Mouse (Mus musculus) lung, embryonic 15.5 days (tissue): Measurements from ENCODE around the gene Ppp2r2c. TPM values are rescaled to one million over a fixed set of nuclear protein-coding genes. Genes with fewer than 3 reads are reported as not detected.

Source experiments
- ATAC-seq: fragments of 200-750 bp; cut with Nextera tagmentation; 2 replicates; pipeline ENCODE4 v1.8.0; 2017; ENCODE audit warnings: moderate number of reproducible peaks, borderline replicate concordance; ENCODE audit not compliant: low FRiP score, low TSS enrichment; ENCODE audit errors: extremely low read depth
- H3K27ac ChIP-seq: fragments of 300-500 bp; sonication (generic); 2 replicates; pipeline ENCODE4 v1.5.1; 2015; ENCODE audit warnings: moderate library complexity, mild to moderate bottlenecking, inconsistent platforms
- H3K27me3 ChIP-seq: fragments of 300-500 bp; sonication (generic); 2 replicates; pipeline ENCODE4 v1.6.1; 2015; ENCODE audit warnings: inconsistent platforms
- H3K36me3 ChIP-seq: fragments of 300-500 bp; sonication (generic); 2 replicates; pipeline ENCODE4 v1.6.1; 2015; ENCODE audit warnings: inconsistent platforms
- H3K4me1 ChIP-seq: fragments of 300-500 bp; sonication (generic); 2 replicates; pipeline ENCODE4 v1.6.1; 2015; ENCODE audit warnings: inconsistent platforms
- H3K4me2 ChIP-seq: fragments of 300-500 bp; sonication (generic); 2 replicates; pipeline ENCODE4 v1.6.1; 2015; ENCODE audit warnings: inconsistent platforms, mild to moderate bottlenecking, moderate library complexity
- H3K4me3 ChIP-seq: fragments of 300-500 bp; sonication (generic); 2 replicates; pipeline ENCODE4 v1.5.1; 2015; ENCODE audit warnings: mild to moderate bottlenecking, inconsistent platforms
- H3K9ac ChIP-seq: fragments of 300-500 bp; sonication (generic); 2 replicates; pipeline ENCODE4 v1.6.1; 2015; ENCODE audit warnings: inconsistent platforms
- H3K9me3 ChIP-seq: fragments of 300-500 bp; sonication (generic); 2 replicates; pipeline ENCODE4 v1.6.1; 2016; ENCODE audit warnings: inconsistent platforms
- WGBS: fragments of 180-500 bp; shearing (Covaris S2); methylation state at CpG from one replicate; pipeline ENCODE4 v1.1.7; 2015; 5-methylcytosine and 5-hydroxymethylcytosine counted together
- polyA plus RNA-seq: library from polyadenylated mRNA; unstranded; fragments of >200 nt; fragmentation: Nextera tagmentation; extraction: Ambion mirVana; gene quantifications from 2 replicates; pipeline ENCODE4 v1.2.1, GENCODE M21; 2015

The Ppp2r2c gene
- polyA plus RNA-seq, 1 experiment from 2014 or later = 0.26 TPM

DNA sequence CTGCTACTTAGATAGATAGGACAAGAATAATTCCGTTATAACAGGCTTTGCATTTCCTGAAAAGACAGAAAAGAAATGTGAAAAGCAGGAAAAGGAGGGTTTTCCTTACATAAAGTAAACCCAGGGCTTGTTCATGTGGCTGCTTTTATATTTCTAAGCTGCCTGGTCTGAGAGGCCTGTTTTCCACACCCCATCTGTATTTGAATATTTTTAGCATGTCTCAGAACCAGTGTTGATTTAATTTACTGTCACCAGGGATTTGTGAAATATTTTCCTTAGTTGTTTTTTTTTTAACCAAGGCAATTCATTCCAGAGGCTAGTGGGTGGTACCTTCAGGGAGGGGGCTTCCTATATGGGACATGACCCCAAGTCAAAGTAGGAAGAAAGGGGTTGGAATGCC is 26.6 kb upstream of the Ppp2r2c start:
- H3K27me3 ChIP-seq = no peaks in the 10 kb centered on the region
- no peaks in the 10 kb centered on the region for H3K4me1 ChIP-seq
- H3K4me2 ChIP-seq = no peak overlapping the region
- H3K9me3 ChIP-seq = no peaks in the 10 kb centered on the region
- 60% methylated on average over 1 of the region's 1 CpGs for WGBS
- H3K9ac ChIP-seq = no peak overlapping the region
- no peaks in the 10 kb centered on the region for H3K36me3 ChIP-seq
- H3K4me3 ChIP-seq = no peak overlapping the region
- no peak overlapping the region for H3K27ac ChIP-seq
- ATAC-seq = no peak

DNA sequence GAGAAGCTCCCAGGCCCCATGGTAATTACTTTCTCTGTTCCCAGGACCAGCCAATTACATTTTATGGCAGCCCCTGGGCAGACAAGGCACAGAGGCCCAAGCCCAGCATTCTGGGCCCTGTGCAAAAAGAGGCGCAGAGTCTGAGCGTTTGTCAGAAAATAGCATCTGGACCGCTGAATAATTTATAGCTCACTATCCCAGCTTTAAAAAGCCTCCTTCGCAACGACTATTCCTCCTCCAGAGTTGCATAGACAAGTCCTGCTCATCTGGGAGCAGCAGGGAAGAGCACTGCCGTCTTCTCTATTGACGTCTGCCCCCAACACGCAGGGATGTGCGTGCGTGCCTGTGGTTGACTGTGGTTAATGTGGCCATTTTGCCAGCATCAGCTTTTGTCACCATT is 23.8 kb upstream of the Ppp2r2c start:
- Histone ChIP-seq H3K27me3 (no peaks in the 10 kb centered on the region), H3K4me3 (no peak overlapping the region), H3K27ac (no peak overlapping the region), H3K9me3 (no peaks in the 10 kb centered on the region), H3K4me1 (no peaks in the 10 kb centered on the region), H3K36me3 (no peaks in the 10 kb centered on the region), H3K9ac (no peak overlapping the region), H3K4me2 (no peak overlapping the region)
- 80% methylated on average over 10 of the region's 10 CpGs for WGBS
- no peak for ATAC-seq

DNA sequence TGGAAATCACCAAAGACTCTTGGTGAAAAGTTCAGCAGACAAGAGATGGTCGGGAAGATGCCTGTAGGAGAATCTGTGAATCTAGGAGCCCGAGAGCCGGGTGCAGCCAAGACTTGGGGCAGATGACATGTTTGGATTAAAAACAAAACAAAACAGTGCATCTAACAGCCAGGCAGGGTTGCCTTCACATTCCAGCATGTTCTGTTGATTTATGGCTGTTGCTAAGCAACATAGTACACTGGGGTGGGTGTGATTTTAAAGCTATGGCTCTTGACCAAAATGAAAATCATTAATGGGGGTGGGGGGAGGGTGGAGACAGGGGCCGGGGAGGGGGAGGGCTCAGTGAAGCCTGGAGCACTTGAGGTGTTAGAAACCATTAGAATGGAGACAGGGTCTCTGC is 16.7 kb upstream of the Ppp2r2c start:
- no peaks in the 10 kb centered on the region for H3K4me1 ChIP-seq
- H3K9me3 ChIP-seq = no peaks in the 10 kb centered on the region
- 34% methylated on average over 4 of the region's 4 CpGs for WGBS
- no peak overlapping the region for H3K4me3 ChIP-seq
- no peak overlapping the region for H3K9ac ChIP-seq
- H3K27ac ChIP-seq = no peak overlapping the region
- no peak for ATAC-seq
- H3K27me3 ChIP-seq = 0 out of 2 replicates have a peak, but pooled peaks cover 3% of the 10 kb centered on the region
- no peak overlapping the region for H3K4me2 ChIP-seq
- H3K36me3 ChIP-seq = no peaks in the 10 kb centered on the region

DNA sequence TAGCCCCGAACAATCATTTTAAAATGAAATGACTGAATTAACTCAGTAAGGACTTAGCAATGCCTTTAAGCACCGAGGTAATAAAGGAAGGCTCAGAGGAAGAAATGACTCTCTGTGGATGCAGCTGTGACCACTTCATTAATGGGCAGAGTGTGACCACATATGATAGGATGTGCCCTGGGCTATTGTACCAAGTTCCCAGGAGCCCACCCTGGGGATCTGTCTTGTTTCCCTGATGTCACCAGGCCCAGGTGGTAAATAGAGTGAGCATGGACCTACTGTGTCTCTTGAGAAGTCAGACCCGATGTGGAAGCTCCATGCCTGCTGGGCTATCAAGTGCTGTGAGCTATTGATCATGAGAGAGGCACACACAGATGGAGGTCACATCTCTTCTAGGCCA is 13.1 kb upstream of the Ppp2r2c start:
- Histone ChIP-seq H3K27ac (no peak overlapping the region), H3K4me3 (no peak overlapping the region), H3K36me3 (no peaks in the 10 kb centered on the region), H3K9me3 (no peaks in the 10 kb centered on the region), H3K4me1 (no peaks in the 10 kb centered on the region), H3K27me3 (0 out of 2 replicates have a peak, but pooled peaks cover 3% of the 10 kb centered on the region), H3K9ac (no peak overlapping the region), H3K4me2 (no peak overlapping the region)
- 68% methylated on average over 3 of the region's 3 CpGs for WGBS
- no peak for ATAC-seq

DNA sequence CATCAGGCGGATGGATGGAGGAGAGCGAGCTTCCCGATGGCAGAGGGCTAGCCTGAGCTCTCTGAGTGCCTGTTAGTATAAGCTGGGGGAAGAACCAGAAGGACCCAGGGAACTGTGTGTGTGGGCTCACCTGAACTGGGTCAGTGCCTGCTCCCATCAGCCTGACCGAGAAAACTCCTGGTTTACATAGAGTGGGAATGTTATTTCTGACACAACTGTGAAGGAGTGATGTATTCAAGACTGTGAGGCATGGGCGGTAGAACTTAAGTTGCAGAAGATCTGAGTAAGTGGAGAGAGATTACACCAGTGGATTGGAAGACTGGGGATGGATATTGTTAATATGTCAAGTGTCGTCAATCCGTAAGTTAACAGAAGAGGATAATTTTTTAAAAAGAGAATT is 11.8 kb upstream of the Ppp2r2c start:
- ATAC-seq = no peak
- peaks cover 3% of the 10 kb centered on the region; the same call in 1 of the 2 replicates for H3K27me3 ChIP-seq
- no peaks in the 10 kb centered on the region for H3K9me3 ChIP-seq
- no peaks in the 10 kb centered on the region for H3K4me1 ChIP-seq
- WGBS = 82% methylated on average over 7 of the region's 7 CpGs
- H3K9ac ChIP-seq = no peak overlapping the region
- no peak overlapping the region for H3K27ac ChIP-seq
- no peaks in the 10 kb centered on the region for H3K36me3 ChIP-seq
- no peak overlapping the region for H3K4me2 ChIP-seq
- H3K4me3 ChIP-seq = no peak overlapping the region

DNA sequence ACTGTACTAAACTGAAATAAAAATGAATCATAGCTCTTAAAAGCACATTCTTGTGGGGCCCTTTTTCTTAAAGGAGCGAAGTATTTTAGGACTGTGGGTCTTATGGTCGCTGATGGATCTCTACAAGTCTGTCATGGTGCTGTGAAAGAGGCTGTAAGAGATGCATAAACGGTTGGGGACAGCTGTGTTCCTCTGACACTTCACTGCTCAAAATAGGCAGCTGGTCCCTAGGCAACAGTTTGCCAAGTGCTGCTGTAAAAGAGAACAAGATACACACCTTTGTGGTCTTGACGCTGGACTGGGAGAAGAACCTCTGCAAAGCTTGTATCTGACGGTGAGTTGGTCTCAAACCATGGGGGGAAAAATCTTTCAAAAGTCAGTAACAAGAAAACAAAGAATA is 10.8 kb upstream of the Ppp2r2c start:
- Histone ChIP-seq H3K4me2 (no peak overlapping the region), H3K4me3 (no peak overlapping the region), H3K9ac (no peak overlapping the region), H3K4me1 (no peaks in the 10 kb centered on the region), H3K36me3 (no peaks in the 10 kb centered on the region), H3K27ac (no peak overlapping the region), H3K9me3 (no peaks in the 10 kb centered on the region), H3K27me3 (peaks cover 7% of the 10 kb centered on the region; the same call in 1 of the 2 replicates)
- 61% methylated on average over 5 of the region's 5 CpGs for WGBS
- no peak for ATAC-seq

DNA sequence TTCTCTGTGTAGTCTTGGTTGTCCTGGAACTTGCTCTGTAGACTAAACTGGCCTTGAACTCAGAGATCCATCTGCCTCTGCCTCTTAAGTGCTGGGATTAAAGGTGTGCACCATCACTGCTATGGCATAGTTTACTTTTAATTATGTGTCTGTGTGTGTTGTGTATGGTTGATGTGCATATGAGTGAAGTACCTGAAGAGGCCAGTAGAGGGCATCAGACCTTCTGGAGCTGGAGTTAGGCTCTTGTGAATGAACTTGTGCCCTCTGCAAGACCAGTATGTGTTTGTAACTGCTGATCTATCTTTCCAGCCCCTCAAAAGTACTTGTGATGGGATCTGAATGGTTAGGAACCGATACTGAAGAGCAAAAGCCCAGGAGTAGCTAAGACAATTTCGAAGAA is 7.2 kb upstream of the Ppp2r2c start:
- Histone ChIP-seq H3K27ac (no peak overlapping the region), H3K9me3 (no peaks in the 10 kb centered on the region), H3K4me3 (no peak overlapping the region), H3K27me3 (peaks cover 27% of the 10 kb centered on the region), H3K36me3 (no peaks in the 10 kb centered on the region), H3K9ac (no peak overlapping the region), H3K4me2 (no peak overlapping the region), H3K4me1 (no peaks in the 10 kb centered on the region)
- WGBS = 87% methylated on average over 2 of the region's 2 CpGs
- ATAC-seq = no peak

DNA sequence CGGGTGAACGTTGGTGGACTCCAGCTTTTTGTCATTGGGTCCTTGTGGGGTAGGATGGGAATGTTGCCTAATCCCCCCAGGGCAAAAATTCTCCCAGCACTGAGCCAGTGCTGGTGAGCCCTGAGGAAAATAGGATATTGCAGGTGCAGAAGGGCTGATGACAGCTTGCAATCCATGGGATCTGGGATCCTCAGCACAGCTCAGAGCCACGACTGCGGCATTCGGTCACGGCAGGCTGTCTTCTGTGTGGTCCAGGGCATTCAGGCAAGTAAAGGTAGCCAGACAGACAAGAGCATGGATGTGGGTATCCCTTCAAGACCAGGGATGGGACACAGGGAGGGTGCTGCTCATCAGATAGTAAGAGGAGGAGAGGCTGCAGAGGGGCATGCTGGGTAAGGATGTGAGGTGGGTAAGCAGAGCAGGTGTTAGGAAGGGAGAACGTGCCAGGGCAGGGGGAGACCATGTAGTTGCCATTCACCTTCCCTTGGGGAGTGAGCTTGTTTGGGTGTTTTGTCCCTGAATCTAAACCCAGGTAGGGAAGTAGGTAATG is 1.5 kb upstream of the Ppp2r2c start:
- H3K36me3 ChIP-seq = no peaks in the 10 kb centered on the region
- H3K27me3 ChIP-seq = peaks cover 82% of the 10 kb centered on the region
- no peaks in the 10 kb centered on the region for H3K9me3 ChIP-seq
- no peak overlapping the region for H3K9ac ChIP-seq
- no peak overlapping the region for H3K27ac ChIP-seq
- H3K4me2 ChIP-seq = no peak overlapping the region
- ATAC-seq = no peak
- 59% methylated on average over 7 of the region's 7 CpGs for WGBS
- no peak overlapping the region for H3K4me3 ChIP-seq
- H3K4me1 ChIP-seq = 0 out of 2 replicates have a peak, but pooled peaks cover 3% of the 10 kb centered on the region

DNA sequence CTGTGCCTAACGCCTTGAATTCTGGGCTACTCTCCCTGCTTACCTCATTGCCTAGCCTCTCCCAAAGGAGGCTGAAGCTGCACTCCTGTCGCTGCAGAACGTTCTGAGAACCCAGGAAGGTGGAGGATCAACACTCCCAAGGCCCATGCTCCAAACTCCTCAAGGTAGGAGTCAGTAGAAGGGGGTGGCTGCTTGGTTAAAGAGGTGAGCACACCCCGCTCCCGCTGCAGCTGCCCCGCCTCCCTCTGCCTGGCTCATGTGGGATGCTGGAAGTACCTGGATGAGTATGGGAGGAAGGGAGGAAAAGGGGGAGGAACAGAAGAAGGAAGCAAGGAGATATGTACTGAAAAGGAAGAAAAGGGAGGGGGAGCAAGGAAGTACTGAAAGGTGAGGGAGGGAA is 752 bp upstream of the Ppp2r2c start:
- Histone ChIP-seq H3K27me3 (peaks cover 89% of the 10 kb centered on the region), H3K4me3 (no peak overlapping the region), H3K4me1 (0 out of 2 replicates have a peak, but pooled peaks cover 3% of the 10 kb centered on the region), H3K36me3 (no peaks in the 10 kb centered on the region), H3K9ac (no peak overlapping the region), H3K4me2 (no peak overlapping the region), H3K9me3 (no peaks in the 10 kb centered on the region), H3K27ac (no peak overlapping the region)
- no peak for ATAC-seq
- 10% methylated on average over 6 of the region's 6 CpGs for WGBS

DNA sequence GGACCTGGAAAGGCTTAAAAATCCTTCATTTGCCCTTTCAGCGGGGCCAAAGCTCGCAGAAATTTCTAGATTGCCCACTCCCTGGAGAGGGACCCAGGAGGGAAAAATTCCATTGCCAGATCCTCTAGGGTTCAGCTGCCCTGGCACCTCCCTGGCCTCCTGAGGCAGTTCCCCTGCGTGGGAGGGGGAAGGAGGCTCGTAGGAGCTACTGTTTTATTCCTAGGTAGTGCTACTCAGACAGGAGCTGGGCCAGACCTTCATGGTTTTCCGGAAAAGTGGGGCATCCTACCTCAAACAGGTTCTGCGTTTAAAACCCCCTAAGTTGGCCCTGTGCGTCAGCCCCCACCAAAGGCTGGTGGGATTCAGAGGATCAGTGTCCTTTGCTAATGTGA is 869 bp downstream of the Ppp2r2c start:
- Histone ChIP-seq H3K36me3 (no peaks in the 10 kb centered on the region), H3K4me3 (no peak overlapping the region), H3K4me2 (peak overlapping the region; percentile 65), H3K4me1 (0 out of 2 replicates have a peak, but pooled peaks cover 3% of the 10 kb centered on the region), H3K9ac (no peak overlapping the region), H3K9me3 (no peaks in the 10 kb centered on the region), H3K27me3 (peaks cover 92% of the 10 kb centered on the region), H3K27ac (no peak overlapping the region)
- 2% methylated on average over 7 of the region's 7 CpGs for WGBS
- ATAC-seq = no peak

DNA sequence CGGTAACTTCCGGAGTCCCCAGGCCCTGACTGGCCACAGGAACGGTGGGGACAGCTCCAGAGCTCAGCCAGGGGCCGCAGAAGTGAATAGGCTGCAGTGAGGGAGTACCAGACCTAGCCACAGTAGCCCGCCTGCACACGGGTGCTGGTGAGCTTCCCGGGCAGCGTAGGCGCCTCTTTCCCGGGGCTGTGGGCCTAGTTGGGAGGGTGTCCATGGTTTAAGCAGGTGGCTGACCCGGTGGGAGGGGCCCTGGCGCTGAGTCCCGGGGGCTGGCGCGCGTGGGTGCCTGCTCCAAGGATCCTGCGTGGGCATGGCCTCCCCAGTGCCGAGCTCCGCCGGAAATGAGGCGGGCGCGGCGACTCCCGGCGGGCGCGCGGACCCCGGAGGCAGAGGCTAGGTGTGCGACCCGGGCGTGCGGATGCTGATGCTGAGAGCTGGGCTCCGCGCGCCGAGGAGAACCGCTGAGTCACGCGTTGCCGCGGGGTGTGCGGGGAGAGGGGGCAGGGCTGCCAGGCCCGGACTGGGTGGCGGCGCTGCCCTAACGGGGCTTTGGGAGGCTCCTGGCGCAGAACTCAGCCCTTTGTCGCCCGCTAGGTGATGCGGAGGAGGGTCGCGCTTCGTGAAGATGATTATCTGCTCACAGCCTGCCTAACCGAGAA is 1.4 kb downstream of the Ppp2r2c start:
- no peak overlapping the region for H3K9ac ChIP-seq
- H3K4me2 ChIP-seq = peak overlapping the region; percentile 35; the same call in 1 of the 2 replicates
- no peak overlapping the region for H3K27ac ChIP-seq
- 0 out of 2 replicates have a peak, but pooled peaks have one; percentile 32 for ATAC-seq
- no peaks in the 10 kb centered on the region for H3K9me3 ChIP-seq
- H3K4me3 ChIP-seq = peak overlapping the region; percentile 2; the same call in 1 of the 2 replicates
- no peaks in the 10 kb centered on the region for H3K36me3 ChIP-seq
- 0 out of 2 replicates have a peak, but pooled peaks cover 3% of the 10 kb centered on the region for H3K4me1 ChIP-seq
- peaks cover 92% of the 10 kb centered on the region for H3K27me3 ChIP-seq
- WGBS = under 1% methylated on average over 54 of the region's 56 CpGs

DNA sequence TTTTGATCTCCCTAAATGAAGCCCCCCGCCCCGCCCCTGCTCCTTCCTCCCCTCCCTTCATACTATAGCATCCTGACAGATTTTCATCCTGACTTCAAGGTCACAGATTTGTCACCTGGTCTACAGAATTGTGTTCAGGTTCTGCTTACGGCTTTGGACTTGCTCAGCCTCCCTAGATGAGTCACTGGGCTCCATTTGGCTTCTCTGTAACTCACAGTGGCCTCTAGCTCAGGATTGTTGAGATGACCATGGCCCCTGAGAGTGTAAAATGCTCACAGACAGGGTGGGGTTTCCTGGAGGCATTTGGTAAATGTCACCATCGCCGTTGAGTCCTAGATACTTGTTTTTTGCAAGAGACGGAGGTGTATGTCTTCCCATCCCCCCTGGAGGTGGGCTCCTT is 2.6 kb downstream of the Ppp2r2c start:
- WGBS = 76% methylated on average over 6 of the region's 6 CpGs
- H3K9ac ChIP-seq = no peak overlapping the region
- H3K27me3 ChIP-seq = peaks cover 81% of the 10 kb centered on the region
- ATAC-seq = no peak
- no peak overlapping the region for H3K4me2 ChIP-seq
- H3K27ac ChIP-seq = no peak overlapping the region
- 0 out of 2 replicates have a peak, but pooled peaks cover 3% of the 10 kb centered on the region for H3K4me1 ChIP-seq
- no peaks in the 10 kb centered on the region for H3K9me3 ChIP-seq
- no peaks in the 10 kb centered on the region for H3K36me3 ChIP-seq
- no peak overlapping the region for H3K4me3 ChIP-seq
